ENCODE assay signal across 8 mouse cellular contexts in genomic region chr15:97767280-97768186, GRCm38 (mm10). TPM values are rescaled to one million over a fixed set of nuclear protein-coding genes. Genes with fewer than 3 reads are reported as not detected.
A peak's percentile ranks its signal among the peaks of the same experiment; 100 is the strongest.
DNase-seq lines count a peak whose midpoint lies in the region; ATAC-seq and TF ChIP-seq lines count a peak whose summit lies in the region.

TSS of gene Rapgef3 (minus strand) at chr15:97767972.

- peak within 1 kb of the TSS; percentile 72 for H3K4me3 ChIP-seq in heart, adult 2 months
- peak within 1 kb of the TSS; percentile 93 for H3K4me3 ChIP-seq in kidney, adult 2 months (ENCODE audit: insufficient read depth, low read depth, low read length)
- peak within 1 kb of the TSS; percentile 52 for H3K4me3 ChIP-seq in limb, embryonic 15.5 days
- H3K4me3 ChIP-seq in midbrain, embryonic 16.5 days (ENCODE audit: low read depth, low read length) = peak within 1 kb of the TSS; percentile 51

- peak within 1 kb of the TSS; percentile 73 for H3K4me2 ChIP-seq in limb, embryonic 15.5 days
- H3K4me2 ChIP-seq in midbrain, embryonic 16.5 days (ENCODE audit: low read length) = peak within 1 kb of the TSS; percentile 98

- no peaks in the 10 kb centered on the region for H3K36me3 ChIP-seq in heart, adult 2 months (ENCODE audit: control insufficient read depth, insufficient read depth, low read length)
- no peaks in the 10 kb centered on the region; the same call in 1 of the 2 replicates for H3K36me3 ChIP-seq in kidney, adult 2 months (ENCODE audit: control insufficient read depth, insufficient read depth, low read length)
- no peaks in the 10 kb centered on the region for H3K36me3 ChIP-seq in limb, embryonic 15.5 days
- H3K36me3 ChIP-seq in midbrain, embryonic 16.5 days (ENCODE audit: control insufficient read depth, insufficient read depth, low read length) = no peaks in the 10 kb centered on the region

- peak; percentile 51; the same call in 1 of the 2 replicates for TF ChIP-seq EP300 in heart, adult 2 months (IDR thresholded peaks at IDR 0.05; ENCODE audit: insufficient read depth, low read depth, low read length)

- 0 out of 2 replicates have a peak, but pooled peaks cover 2% of the 10 kb centered on the region for H3K79me2 ChIP-seq in heart, adult 2 months (replicated peaks; ENCODE audit: control insufficient read depth, insufficient read depth, low read length)

- peak; percentile 79 for TF ChIP-seq CTCF in heart, adult 2 months (IDR thresholded peaks at IDR 0.05)
- TF ChIP-seq CTCF in kidney, adult 2 months (conservative IDR thresholded peaks at IDR 0.05; ENCODE audit: insufficient read depth, insufficient read length, low read depth, low read length) = peak; percentile 53

- WGBS in heart, adult 2 months = under 1% methylated on average over 42 of the region's 44 CpGs
- under 1% methylated on average over 44 of the region's 44 CpGs for WGBS in kidney, adult 2 months
- WGBS in limb, embryonic 15.5 days = under 1% methylated on average over 44 of the region's 44 CpGs
- under 1% methylated on average over 43 of the region's 44 CpGs for WGBS in midbrain, embryonic 16.5 days

- no peaks in the 10 kb centered on the region for H3K27me3 ChIP-seq in heart, adult 2 months (ENCODE audit: control insufficient read depth, insufficient read depth, low read length)
- H3K27me3 ChIP-seq in kidney, adult 2 months (replicated peaks; ENCODE audit: control insufficient read depth, insufficient read depth, low read length) = no peaks in the 10 kb centered on the region
- 0 out of 2 replicates have a peak, but pooled peaks cover 5% of the 10 kb centered on the region for H3K27me3 ChIP-seq in limb, embryonic 15.5 days
- H3K27me3 ChIP-seq in midbrain, embryonic 16.5 days (ENCODE audit: control insufficient read depth, insufficient read depth, low read depth, low read length) = peaks cover 5% of the 10 kb centered on the region

- peak within 1 kb of the TSS; percentile 87 for H3K9ac ChIP-seq in heart, adult 2 months (ENCODE audit: low read depth, low read length)
- H3K9ac ChIP-seq in limb, embryonic 15.5 days = peak within 1 kb of the TSS; percentile 39
- H3K9ac ChIP-seq in midbrain, embryonic 16.5 days (ENCODE audit: low read depth, low read length) = peak within 1 kb of the TSS; percentile 67

- H3K4me1 ChIP-seq in heart, adult 2 months (ENCODE audit: control insufficient read depth, insufficient read depth, low read length) = peaks cover 10% of the 10 kb centered on the region
- peaks cover 33% of the 10 kb centered on the region for H3K4me1 ChIP-seq in kidney, adult 2 months (ENCODE audit: control insufficient read depth, insufficient read depth, low read length)
- peaks cover 58% of the 10 kb centered on the region for H3K4me1 ChIP-seq in limb, embryonic 15.5 days
- H3K4me1 ChIP-seq in midbrain, embryonic 16.5 days (ENCODE audit: control insufficient read depth, insufficient read depth, low read length) = peaks cover 32% of the 10 kb centered on the region

- TF ChIP-seq POLR2A in heart, adult 2 months (IDR thresholded peaks at IDR 0.05; ENCODE audit: insufficient read depth, low read depth, low read length) = peak; percentile 54
- peak; percentile 63 for TF ChIP-seq POLR2A in kidney, adult 2 months (IDR thresholded peaks at IDR 0.05; ENCODE audit: low read depth, low read length)

- H3K27ac ChIP-seq in heart, adult 2 months = peak within 1 kb of the TSS; percentile 97
- H3K27ac ChIP-seq in kidney, adult 2 months (ENCODE audit: insufficient read depth, low read depth, low read length) = peak within 1 kb of the TSS; percentile 95
- H3K27ac ChIP-seq in limb, embryonic 15.5 days = peak within 1 kb of the TSS; percentile 78
- H3K27ac ChIP-seq in midbrain, embryonic 16.5 days (ENCODE audit: low read length) = peak within 1 kb of the TSS; percentile 68

- peak; percentile 81 for ATAC-seq in limb, embryonic 15.5 days (ENCODE audit: insufficient number of reproducible peaks, low FRiP score, low TSS enrichment, low read depth)
- ATAC-seq in midbrain, embryonic 16.5 days = peak; percentile 80

- intact Hi-C loops in heart, adult 2 months (cut with DNase I) = no loop called here

- no peaks in the 10 kb centered on the region for H3K9me3 ChIP-seq in limb, embryonic 15.5 days
- H3K9me3 ChIP-seq in midbrain, embryonic 16.5 days (replicated peaks; ENCODE audit: control insufficient read depth, low read length, poor library complexity, severe bottlenecking) = no peaks in the 10 kb centered on the region

- peak; percentile 77 for DNase-seq in layer of hippocampus, adult 11-12 months (ENCODE audit: low spot score)
- DNase-seq in layer of hippocampus, adult 9-10 months (ENCODE audit: low spot score) = no peak
- DNase-seq in embryo, embryonic 9.5 days (ENCODE audit: extremely low spot score) = peak; percentile 83
- DNase-seq in heart, adult 2 months = peak; percentile 90 to 92
- peak; percentile 97 for DNase-seq in kidney, adult 2 months
- peak; percentile 82 to 84 for DNase-seq in spleen, postnatal 36 days (ENCODE audit: low spot score in 2 of 2)

RNA-seq across cellular contexts. Expression of gene Rapgef3, which starts in this region (rescaled TPM):
- total RNA-seq in heart, adult 2 months (2021) = 10 to 100 TPM; 21.5 to 27.9 TPM
- 44.4 and 57.0 TPM in 2 replicates for polyA plus RNA-seq in heart, adult 2 months (2012; rRNA removed)
- 136 and 184 TPM in 2 replicates for polyA plus RNA-seq in kidney, adult 2 months (2012; rRNA removed)
- polyA plus RNA-seq in limb, embryonic 15.5 days (2015; fragmentation: Nextera tagmentation; extraction: Ambion mirVana) = 9.8 and 10.7 TPM in 2 replicates
- polyA plus RNA-seq in midbrain, embryonic 16.5 days (2015; fragmentation: Nextera tagmentation; extraction: Ambion mirVana) = 19.7 and 21.3 TPM in 2 replicates
